Mouse (Mus musculus): ENCODE results near the gene Ldb3.

- TF ChIP-seq CTCF (IDR thresholded peaks at IDR 0.05 in 2 of 3, conservative IDR thresholded peaks at IDR 0.05 in 1 of 3; ENCODE audit: control insufficient read depth in 1 of 3, insufficient read depth in 1 of 3, low read depth in 2 of 3, low read length in 3 of 3, poor library complexity in 1 of 3, severe bottlenecking in 1 of 3) (no peak), NRF1 (IDR thresholded peaks at IDR 0.05; ENCODE audit: insufficient read depth, low read depth, low read length, poor library complexity, severe bottlenecking) (no peak), GABPA (IDR thresholded peaks at IDR 0.05; ENCODE audit: low read depth, low read length) (no peak), POLR2A (IDR thresholded peaks at IDR 0.05; ENCODE audit: control insufficient read depth in 1 of 2, insufficient read depth in 1 of 2, low read depth in 1 of 2, low read length in 2 of 2, poor library complexity in 1 of 2) (no peak), USF2 (IDR thresholded peaks at IDR 0.05; ENCODE audit: borderline replicate concordance in 1 of 2, insufficient read depth in 1 of 2, low read depth in 1 of 2, low read length in 2 of 2) (no peak), RAD21 (IDR thresholded peaks at IDR 0.05; ENCODE audit: low read depth, low read length) (no peak), EP300 (IDR thresholded peaks at IDR 0.05; ENCODE audit: low read depth in 1 of 2, low read length in 2 of 2) (no peak), USF1 (IDR thresholded peaks at IDR 0.05; ENCODE audit: low read depth, low read length) (no peak), UBTF (IDR thresholded peaks at IDR 0.05; ENCODE audit: borderline replicate concordance, insufficient read depth, low read depth, low read length) (no peak), ZC3H11A (IDR thresholded peaks at IDR 0.05; ENCODE audit: low read depth, low read length) (no peak)
These were observed 767 bp upstream of the Ldb3 start for GRCm38 (mm10) chr14:34589185-34589713.
